Mouse (Mus musculus) lung, postnatal 14 days (tissue): ENCODE results near the gene Cdc34.
A peak's percentile ranks its signal among the peaks of the same experiment; 100 is the strongest.

Experiments used
- DNase-seq: peaks from one replicate; pipeline ENCODE4 v3.0.0; 2021

Gene Cdc34

GRCm38 (mm10) chr10:79723047-79723446 lies 41.1 kb downstream of the Cdc34 start:
- no peak for DNase-seq

- no peak for DNase-seq
Measured at GRCm38 (mm10) chr10:79723692-79724091, 41.7 kb downstream of the Cdc34 start.

GRCm38 (mm10) chr10:79726090-79726489 lies 44.1 kb downstream of the Cdc34 start:
- DNase-seq: peak; percentile 65

GRCm38 (mm10) chr10:79728323-79729249 lies 46.6 kb downstream of the Cdc34 start:
- no peak for DNase-seq

GRCm38 (mm10) chr10:79729357-79729965 lies 47.5 kb downstream of the Cdc34 start:
- no peak for DNase-seq

- DNase-seq: peak; percentile 35
Measured at GRCm38 (mm10) chr10:79732500-79732899, 50.5 kb downstream of the Cdc34 start.

- no peak for DNase-seq
Measured at GRCm38 (mm10) chr10:79733847-79734246, 51.9 kb downstream of the Cdc34 start.

GRCm38 (mm10) chr10:79735361-79735760 lies 53.4 kb downstream of the Cdc34 start:
- no peak for DNase-seq

GRCm38 (mm10) chr10:79736706-79737105 lies 54.7 kb downstream of the Cdc34 start:
- no peak for DNase-seq
